Mouse (Mus musculus): ENCODE measurements at regions not wholly inside any gene's neighbourhood (a gene's known extent, or its start where the extent isn't known, plus 50 kb on each side); places are given as distances from the start of the nearest gene placed in this dataset.

DNA sequence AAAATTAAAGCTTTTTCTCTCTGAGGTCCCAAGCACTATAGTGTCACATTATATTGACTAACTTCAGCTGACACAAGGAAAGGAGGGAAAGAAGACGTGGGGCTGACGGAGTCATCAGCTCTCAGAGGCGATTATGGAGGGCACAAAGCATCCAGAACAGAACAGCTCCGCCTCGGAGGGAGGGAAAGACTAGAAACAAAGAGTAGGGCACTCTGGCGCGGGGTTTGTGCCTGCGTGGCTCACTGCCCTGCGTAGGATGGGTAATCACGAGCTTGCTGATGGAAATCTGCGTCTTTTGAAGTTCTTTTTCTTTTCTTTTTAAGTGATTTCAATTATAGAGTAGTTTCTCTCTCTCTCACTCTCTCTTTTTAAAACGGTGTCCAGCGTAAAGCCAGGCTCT, 243.5 kb upstream of the Gm10131 start:
- H3K9ac ChIP-seq (ENCODE audit: low read depth, low read length): no peak overlapping the region
- DNase-seq (ENCODE audit: low spot score): no peak

DNA sequence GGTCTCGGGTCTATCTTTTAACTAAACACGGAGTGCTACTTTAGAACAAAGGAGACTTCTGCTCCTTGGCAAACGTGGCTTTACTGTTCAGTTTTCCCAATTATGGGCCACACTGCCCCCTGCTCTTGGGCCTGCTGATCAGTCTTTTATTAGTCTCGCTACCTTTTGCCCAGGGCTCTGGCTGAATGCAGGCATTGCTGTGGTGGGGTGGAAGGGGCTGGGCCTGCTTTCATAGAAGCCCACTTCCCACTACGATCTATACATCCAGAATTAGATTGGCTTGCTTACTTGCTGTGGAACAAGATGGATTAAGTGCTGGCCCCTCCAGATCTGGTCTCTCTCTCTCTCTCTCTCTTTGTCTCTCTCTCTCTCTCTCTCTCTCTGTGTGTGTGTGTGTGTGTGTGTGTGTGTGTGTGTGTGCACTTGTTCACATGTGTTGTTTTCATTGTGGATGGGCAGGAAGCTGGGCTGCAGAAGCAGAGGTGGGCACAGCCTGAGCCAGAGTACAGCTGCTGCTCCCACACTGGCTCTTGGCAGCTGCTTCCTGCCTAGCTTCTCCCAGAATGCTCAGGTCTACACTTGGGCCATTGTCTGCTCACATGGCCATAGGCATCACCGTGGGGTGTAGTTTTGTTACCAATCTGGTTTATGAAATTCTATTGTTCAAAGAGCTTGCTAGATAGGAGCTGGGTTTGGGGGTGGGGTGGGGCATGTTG, 241.8 kb upstream of the Gm10131 start:
- H3K27me3 ChIP-seq (ENCODE audit: control insufficient read depth, insufficient read depth, low read length): no peaks in the 10 kb centered on the region
- no peak for DNase-seq (ENCODE audit: low spot score)
- no peak overlapping the region for H3K4me2 ChIP-seq (replicated peaks; ENCODE audit: low read depth, low read length)
- no peaks in the 10 kb centered on the region for H3K9me3 ChIP-seq (ENCODE audit: control insufficient read depth, low read length)
- 69% methylated on average over 6 of the region's 6 CpGs for WGBS
- no peaks in the 10 kb centered on the region for H3K4me1 ChIP-seq (replicated peaks; ENCODE audit: control insufficient read depth, insufficient read depth, low read length)
- H3K36me3 ChIP-seq (ENCODE audit: control insufficient read depth, insufficient read depth, low read length): no peaks in the 10 kb centered on the region
- no peak overlapping the region for H3K4me3 ChIP-seq (ENCODE audit: low read depth, low read length)
- H3K27ac ChIP-seq (ENCODE audit: low read depth, low read length): peak overlapping the region; percentile 17; the same call in 1 of the 2 replicates
- H3K9ac ChIP-seq (ENCODE audit: low read depth, low read length): no peak overlapping the region
- no peak for ATAC-seq (ENCODE audit: low FRiP score)

More for the DNA sequence above, 243.5 kb upstream of the Gm10131 start:
- H3K36me3 ChIP-seq (ENCODE audit: control insufficient read depth, insufficient read depth, low read length): no peaks in the 10 kb centered on the region
- no peak for ATAC-seq (ENCODE audit: low FRiP score)
- H3K4me3 ChIP-seq (ENCODE audit: low read depth, low read length): no peak overlapping the region
- WGBS: 62% methylated on average over 13 of the region's 13 CpGs
- H3K9me3 ChIP-seq (ENCODE audit: control insufficient read depth, low read length): no peaks in the 10 kb centered on the region
- no peaks in the 10 kb centered on the region for H3K27me3 ChIP-seq (ENCODE audit: control insufficient read depth, insufficient read depth, low read length)
- no peaks in the 10 kb centered on the region for H3K4me1 ChIP-seq (replicated peaks; ENCODE audit: control insufficient read depth, insufficient read depth, low read length)
- H3K27ac ChIP-seq (ENCODE audit: low read depth, low read length): no peak overlapping the region
- H3K4me2 ChIP-seq (replicated peaks; ENCODE audit: low read depth, low read length): no peak overlapping the region

DNA sequence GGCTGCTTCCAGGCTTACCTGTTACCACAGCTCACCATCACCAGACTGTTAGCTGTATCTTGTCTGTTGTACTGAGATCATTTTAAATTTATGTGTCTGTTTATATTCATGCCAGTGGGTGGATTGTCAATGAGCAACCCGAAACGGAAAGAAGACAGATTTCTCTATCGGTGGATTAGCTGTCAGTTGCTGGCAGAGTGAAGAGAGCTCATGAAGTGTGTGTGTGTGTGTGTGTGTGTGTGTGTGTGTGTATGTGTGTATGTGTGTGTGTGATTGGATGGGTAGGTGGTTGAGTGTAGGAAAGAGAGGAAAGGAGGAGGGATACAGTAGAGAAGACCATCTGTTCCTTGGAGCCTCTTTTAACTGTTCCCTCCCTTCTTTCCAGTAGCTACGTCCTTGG, 223.3 kb upstream of the Gm10131 start:
- Histone ChIP-seq H3K9ac (ENCODE audit: low read depth, low read length) (no peak overlapping the region), H3K9me3 (ENCODE audit: control insufficient read depth, low read length) (no peaks in the 10 kb centered on the region), H3K36me3 (ENCODE audit: control insufficient read depth, insufficient read depth, low read length) (no peaks in the 10 kb centered on the region), H3K4me3 (ENCODE audit: low read depth, low read length) (no peak overlapping the region), H3K4me1 (replicated peaks; ENCODE audit: control insufficient read depth, insufficient read depth, low read length) (no peaks in the 10 kb centered on the region), H3K27me3 (ENCODE audit: control insufficient read depth, insufficient read depth, low read length) (no peaks in the 10 kb centered on the region), H3K27ac (ENCODE audit: low read depth, low read length) (no peak overlapping the region), H3K4me2 (replicated peaks; ENCODE audit: low read depth, low read length) (no peak overlapping the region)
- ATAC-seq (ENCODE audit: low FRiP score) (no peak), DNase-seq (ENCODE audit: low spot score) (no peak)
- 90% methylated on average over 4 of the region's 4 CpGs for WGBS

DNA sequence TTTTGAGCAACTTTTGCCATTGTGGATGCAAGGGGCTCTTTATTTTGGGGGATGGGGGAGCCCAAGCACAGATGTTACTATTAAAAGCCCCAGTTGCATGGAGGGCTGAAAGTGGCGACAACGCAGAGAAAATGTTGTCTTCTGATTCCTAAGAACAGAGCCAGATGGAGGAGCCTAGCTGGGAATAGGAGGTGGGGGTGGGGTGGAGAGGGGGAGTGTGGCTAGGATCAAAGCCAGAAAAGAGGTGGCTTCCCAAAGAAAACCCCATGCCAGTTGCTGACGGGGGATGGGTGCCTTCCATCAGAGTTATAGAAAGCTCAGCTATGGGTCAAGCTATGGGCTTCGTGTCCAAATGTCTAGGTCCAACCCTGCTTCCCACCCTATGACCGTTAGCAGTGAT, 220.1 kb upstream of the Gm10131 start:
- WGBS: 42% methylated on average over 5 of the region's 5 CpGs
- Histone ChIP-seq H3K27me3 (ENCODE audit: control insufficient read depth, insufficient read depth, low read length) (no peaks in the 10 kb centered on the region), H3K4me1 (replicated peaks; ENCODE audit: control insufficient read depth, insufficient read depth, low read length) (no peaks in the 10 kb centered on the region; the same call in 1 of the 2 replicates), H3K9ac (ENCODE audit: low read depth, low read length) (no peak overlapping the region), H3K9me3 (ENCODE audit: control insufficient read depth, low read length) (no peaks in the 10 kb centered on the region), H3K4me2 (replicated peaks; ENCODE audit: low read depth, low read length) (no peak overlapping the region), H3K4me3 (ENCODE audit: low read depth, low read length) (no peak overlapping the region), H3K27ac (ENCODE audit: low read depth, low read length) (no peak overlapping the region), H3K36me3 (ENCODE audit: control insufficient read depth, insufficient read depth, low read length) (no peaks in the 10 kb centered on the region)
- DNase-seq (ENCODE audit: low spot score): no peak
- ATAC-seq (ENCODE audit: low FRiP score): no peak

DNA sequence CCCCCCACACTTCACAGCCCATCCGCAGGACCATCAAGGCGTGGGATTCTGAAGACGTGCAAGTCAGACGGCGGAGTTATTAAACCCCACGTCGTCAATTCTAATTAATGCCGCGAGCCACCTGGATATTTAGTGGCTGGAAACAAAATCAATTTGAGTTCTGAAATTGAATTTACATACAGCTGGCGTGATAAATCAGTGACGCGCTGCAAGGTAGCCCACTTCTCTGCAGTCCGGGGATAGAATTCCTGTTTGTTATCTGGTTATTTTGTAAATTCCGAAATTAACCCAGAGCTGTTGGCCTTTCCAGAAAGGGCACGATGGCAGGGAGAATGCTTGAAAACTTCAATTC, 215.1 kb upstream of the Gm10131 start:
- Histone ChIP-seq H3K4me1 (replicated peaks; ENCODE audit: control insufficient read depth, insufficient read depth, low read length) (peaks cover 11% of the 10 kb centered on the region; the same call in 1 of the 2 replicates), H3K27ac (ENCODE audit: low read depth, low read length) (peak overlapping the region; percentile 84), H3K36me3 (ENCODE audit: control insufficient read depth, insufficient read depth, low read length) (no peaks in the 10 kb centered on the region), H3K4me2 (replicated peaks; ENCODE audit: low read depth, low read length) (peak overlapping the region; percentile 55), H3K27me3 (ENCODE audit: control insufficient read depth, insufficient read depth, low read length) (no peaks in the 10 kb centered on the region), H3K9me3 (ENCODE audit: control insufficient read depth, low read length) (no peaks in the 10 kb centered on the region), H3K4me3 (ENCODE audit: low read depth, low read length) (peak overlapping the region; percentile 21), H3K9ac (ENCODE audit: low read depth, low read length) (peak overlapping the region; percentile 38)
- 9% methylated on average over 15 of the region's 15 CpGs for WGBS
- ATAC-seq (ENCODE audit: low FRiP score): peak; percentile 0; the same call in 1 of the 2 replicates
- no peak for DNase-seq (ENCODE audit: low spot score)

DNA sequence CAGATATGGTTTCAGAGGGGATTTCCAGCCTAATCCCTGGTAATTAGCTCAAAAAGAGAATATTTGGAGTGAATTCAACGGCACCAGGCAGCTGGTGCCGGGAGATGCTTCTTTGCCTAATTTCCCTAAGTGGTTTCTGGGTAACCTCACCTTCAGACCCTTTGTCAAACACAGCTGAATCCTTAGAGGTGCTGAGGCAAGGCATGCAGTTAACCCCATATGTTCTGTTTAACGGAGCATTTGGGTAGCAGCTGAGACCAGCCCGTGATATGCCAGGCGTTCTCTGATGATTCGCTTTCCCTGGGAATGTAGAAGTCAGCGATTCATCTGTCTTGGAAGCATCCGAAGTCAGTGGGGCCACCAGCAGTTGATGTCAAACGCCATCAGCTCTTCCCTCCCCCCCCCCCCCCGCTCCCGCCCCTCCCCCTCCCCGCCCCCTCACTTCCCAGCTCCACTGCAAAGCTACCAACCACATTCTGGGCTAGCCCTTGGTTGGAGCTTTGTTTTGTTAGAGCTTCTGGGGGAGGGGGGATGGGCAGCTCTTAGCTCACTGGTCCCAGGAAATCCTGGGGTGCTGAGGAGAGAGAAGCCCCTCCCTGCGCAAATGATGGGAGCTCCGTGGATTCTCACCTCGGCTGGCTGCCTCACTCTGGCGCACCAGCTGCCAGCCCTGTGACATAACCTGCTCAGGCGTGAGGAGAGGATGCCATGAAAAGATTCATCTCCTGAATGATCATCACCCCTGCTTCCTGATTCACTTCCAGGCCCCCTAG, 214.5 kb upstream of the Gm10131 start:
- DNase-seq (ENCODE audit: low spot score) (peak; percentile 75), ATAC-seq (ENCODE audit: low FRiP score) (peak; percentile 84)
- H3K9me3 ChIP-seq (ENCODE audit: control insufficient read depth, low read length): no peaks in the 10 kb centered on the region
- H3K27me3 ChIP-seq (ENCODE audit: control insufficient read depth, insufficient read depth, low read length): no peaks in the 10 kb centered on the region
- 1% methylated on average over 14 of the region's 17 CpGs for WGBS
- H3K4me2 ChIP-seq (replicated peaks; ENCODE audit: low read depth, low read length): peak overlapping the region; percentile 55
- H3K27ac ChIP-seq (ENCODE audit: low read depth, low read length): peak overlapping the region; percentile 84
- no peaks in the 10 kb centered on the region for H3K36me3 ChIP-seq (ENCODE audit: control insufficient read depth, insufficient read depth, low read length)
- peaks cover 11% of the 10 kb centered on the region; the same call in 1 of the 2 replicates for H3K4me1 ChIP-seq (replicated peaks; ENCODE audit: control insufficient read depth, insufficient read depth, low read length)
- peak overlapping the region; percentile 38 for H3K9ac ChIP-seq (ENCODE audit: low read depth, low read length)
- peak overlapping the region; percentile 21 for H3K4me3 ChIP-seq (ENCODE audit: low read depth, low read length)

DNA sequence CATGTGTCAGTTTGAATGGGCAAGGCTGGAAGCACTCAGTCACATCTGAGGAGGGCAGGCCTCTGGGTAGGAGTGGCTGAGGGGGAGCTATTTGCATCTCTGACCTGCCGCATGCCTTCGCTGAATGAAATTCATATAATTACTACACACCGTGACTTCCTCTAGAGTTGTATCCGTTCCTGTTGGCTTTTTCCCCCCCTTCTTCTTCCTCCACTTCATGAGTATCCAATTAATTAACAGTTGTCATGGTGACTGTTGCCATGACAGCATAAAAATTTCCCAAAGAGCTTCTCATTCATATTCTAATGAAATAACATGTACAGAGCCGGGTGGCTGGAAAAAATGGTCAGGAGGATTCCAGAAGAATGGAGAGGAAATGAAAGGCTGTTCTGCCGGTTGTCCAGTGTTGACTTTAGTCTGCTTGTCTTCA, 208.6 kb upstream of the Gm10131 start:
- Histone ChIP-seq H3K4me3 (ENCODE audit: low read depth, low read length) (no peak overlapping the region), H3K27me3 (ENCODE audit: control insufficient read depth, insufficient read depth, low read length) (no peaks in the 10 kb centered on the region), H3K27ac (ENCODE audit: low read depth, low read length) (no peak overlapping the region), H3K4me2 (replicated peaks; ENCODE audit: low read depth, low read length) (no peak overlapping the region), H3K9ac (ENCODE audit: low read depth, low read length) (no peak overlapping the region), H3K36me3 (ENCODE audit: control insufficient read depth, insufficient read depth, low read length) (no peaks in the 10 kb centered on the region), H3K4me1 (replicated peaks; ENCODE audit: control insufficient read depth, insufficient read depth, low read length) (0 out of 2 replicates have a peak, but pooled peaks cover 8% of the 10 kb centered on the region), H3K9me3 (ENCODE audit: control insufficient read depth, low read length) (no peaks in the 10 kb centered on the region)
- 21% methylated on average over 6 of the region's 6 CpGs for WGBS
- DNase-seq (ENCODE audit: low spot score): peak; percentile 87
- peak; percentile 84 for ATAC-seq (ENCODE audit: low FRiP score)

DNA sequence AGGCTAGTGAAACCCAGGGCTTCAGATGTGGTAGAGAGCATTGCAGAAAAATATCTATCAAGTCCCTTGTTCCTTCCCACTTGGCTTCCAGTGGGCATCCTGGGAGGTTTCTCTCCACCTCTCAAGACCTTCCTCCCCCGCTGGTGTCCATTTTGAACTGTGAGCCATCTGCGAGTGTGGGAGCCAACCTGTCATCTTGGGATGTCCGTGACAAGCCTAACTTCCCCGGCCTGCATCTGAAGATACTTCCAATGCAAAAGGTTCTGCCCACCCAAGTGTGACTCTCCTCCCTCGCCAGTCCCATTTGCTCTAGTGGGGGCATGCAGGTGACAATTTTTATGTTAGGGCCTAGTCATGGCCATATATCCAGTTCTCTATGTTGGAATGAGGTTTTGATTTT, 208.2 kb upstream of the Gm10131 start:
- no peak overlapping the region for H3K4me2 ChIP-seq (replicated peaks; ENCODE audit: low read depth, low read length)
- no peaks in the 10 kb centered on the region for H3K36me3 ChIP-seq (ENCODE audit: control insufficient read depth, insufficient read depth, low read length)
- ATAC-seq (ENCODE audit: low FRiP score) (peak; percentile 39; the same call in 1 of the 2 replicates), DNase-seq (ENCODE audit: low spot score) (peak; percentile 23)
- no peaks in the 10 kb centered on the region for H3K9me3 ChIP-seq (ENCODE audit: control insufficient read depth, low read length)
- 73% methylated on average over 5 of the region's 5 CpGs for WGBS
- no peak overlapping the region for H3K9ac ChIP-seq (ENCODE audit: low read depth, low read length)
- no peaks in the 10 kb centered on the region for H3K27me3 ChIP-seq (ENCODE audit: control insufficient read depth, insufficient read depth, low read length)
- H3K4me1 ChIP-seq (replicated peaks; ENCODE audit: control insufficient read depth, insufficient read depth, low read length): 0 out of 2 replicates have a peak, but pooled peaks cover 6% of the 10 kb centered on the region
- H3K27ac ChIP-seq (ENCODE audit: low read depth, low read length): no peak overlapping the region
- H3K4me3 ChIP-seq (ENCODE audit: low read depth, low read length): no peak overlapping the region

All from hindbrain, embryonic 11.5 days (tissue).